Comparison of ENCODE assay signal across 13 mouse cellular contexts in genomic region chrX:139622071-139622470, GRCm38 (mm10).
"Had no signal": no experiment of that assay in that cellular context is flagged by ENCODE, and none has a peak within 500 bp of the region (broad histone marks: within the 10 kb centered on the region; RNA-seq: fewer than 3 reads in every experiment).

No protein-coding gene starts in this region.

- DNase-seq: gastrocnemius, adult 2 months; gastrocnemius, postnatal 10 days; gastrocnemius, postnatal 25 days; heart, adult 18-20 months; heart, postnatal 10 days; heart, postnatal 4 days; kidney, adult 18-20 months; kidney, adult 8-10 months; kidney, postnatal 10 days; kidney, postnatal 25 days; kidney, postnatal 4 days; liver; liver, embryonic 13.5 days had no signal
